Mouse (Mus musculus) cerebellum, postnatal 36 days (tissue): Measurements from ENCODE around the gene Lrrc15.

Experiments
- DNase-seq, 2 experiments: peaks; one replicate each; pipeline ENCODE4 v3.0.0; 2021 to 2022; ENCODE audit warnings: mixed read lengths in 2 of 2

Gene Lrrc15

GRCm38 (mm10) chr16:30282844-30283495 lies at the start of gene Lrrc15:
TSS of gene Lrrc15 (minus strand) at chr16:30283256.
- no peak for DNase-seq

DNA sequence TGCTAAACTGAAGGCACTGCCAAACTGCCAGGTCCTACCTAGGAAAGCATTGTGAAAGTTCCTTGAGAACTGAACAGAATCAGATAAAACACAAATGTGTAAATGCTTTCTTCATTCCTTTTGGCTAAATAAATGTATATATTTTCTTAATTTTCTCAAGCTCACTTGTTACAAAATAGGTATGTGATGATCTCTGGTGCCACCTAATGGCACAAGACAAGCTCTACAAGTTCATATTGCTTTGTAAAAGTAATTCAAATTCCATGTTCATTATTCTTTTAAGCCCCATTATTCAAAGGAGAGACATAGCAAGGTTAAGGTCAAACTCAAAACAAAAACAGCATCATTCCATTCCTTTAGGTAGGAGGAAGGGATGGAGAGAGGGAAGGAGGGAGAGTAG lies 31.2 kb upstream of the Lrrc15 start:
- no peak for DNase-seq

- DNase-seq = no peak
Observed at GRCm38 (mm10) chr16:30310647-30311046, 27.6 kb upstream of the Lrrc15 start, which contains the start of gene Gp5. TSS of gene Gp5 (minus strand) at chr16:30310779.

GRCm38 (mm10) chr16:30310171-30310515 lies 27.1 kb upstream of the Lrrc15 start:
- DNase-seq = no peak

GRCm38 (mm10) chr16:30309395-30310170 lies 26.5 kb upstream of the Lrrc15 start:
- DNase-seq = peak in 1 of 2 experiments; percentile 14

GRCm38 (mm10) chr16:30308616-30309394 lies 25.7 kb upstream of the Lrrc15 start:
- DNase-seq = peak; percentile 62 to 75

- peak in 1 of 2 experiments; percentile 40 for DNase-seq
Observed at GRCm38 (mm10) chr16:30307961-30308615, 25.0 kb upstream of the Lrrc15 start.

DNA sequence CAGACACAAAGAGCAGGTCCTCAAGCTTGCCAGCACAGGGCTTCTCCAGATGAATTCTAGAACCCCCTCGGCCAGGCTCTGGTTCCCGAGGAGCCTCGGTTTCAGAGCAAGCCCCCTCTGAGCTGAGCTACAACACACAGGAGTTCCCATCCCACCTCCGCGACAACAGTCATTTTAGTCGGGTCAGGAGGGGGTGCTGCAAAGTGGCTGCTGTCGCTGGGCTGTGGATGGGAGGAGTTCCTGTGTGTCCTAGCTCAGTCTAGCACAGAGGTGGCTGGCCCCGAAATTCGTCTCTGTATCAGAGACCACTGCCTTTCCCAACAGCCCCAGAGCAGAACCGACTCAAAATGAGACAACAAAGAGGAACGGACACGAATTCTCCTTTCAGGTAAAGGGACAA lies 24.2 kb upstream of the Lrrc15 start:
- DNase-seq = no peak

- DNase-seq = no peak
Observed at GRCm38 (mm10) chr16:30306102-30306501, 23.0 kb upstream of the Lrrc15 start.

DNA sequence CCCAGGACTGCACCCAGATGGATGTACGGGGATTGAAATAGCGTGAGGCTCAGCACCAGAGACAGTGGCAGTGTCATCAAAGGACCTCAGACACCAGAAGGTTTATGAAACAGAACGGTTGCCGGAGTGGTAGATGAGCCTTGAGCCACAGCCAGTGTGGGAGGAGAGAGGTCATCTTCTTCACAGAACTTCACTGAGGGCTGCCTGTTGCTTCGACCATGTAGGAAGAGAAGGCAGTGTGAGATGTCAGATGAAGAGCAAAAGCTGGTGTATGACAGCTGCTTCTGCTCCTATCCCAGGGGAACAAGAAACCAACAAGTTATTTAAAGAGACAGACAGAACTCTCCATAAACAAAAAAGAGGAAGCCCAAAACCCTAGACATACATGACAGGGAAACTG lies 21.2 kb upstream of the Lrrc15 start:
- DNase-seq = no peak

DNA sequence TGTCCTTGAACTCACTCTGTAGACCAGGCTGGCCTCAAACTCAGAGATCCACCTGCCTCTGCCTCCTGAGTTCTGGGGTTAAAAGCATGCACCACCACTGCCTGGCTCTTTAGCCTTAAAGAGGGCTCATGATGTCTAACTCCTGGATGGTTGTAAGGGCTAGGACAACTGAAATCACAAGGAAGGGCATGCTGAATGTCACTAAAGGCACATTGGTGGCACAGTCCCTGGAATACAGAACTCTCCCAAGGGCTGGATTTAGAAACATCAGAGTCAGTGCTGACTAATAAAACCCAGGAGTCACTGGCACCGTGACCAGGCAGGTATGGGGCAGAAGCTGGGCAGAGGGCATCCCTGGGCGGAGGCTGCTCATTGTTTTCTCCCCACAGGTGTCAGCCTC lies 20.4 kb upstream of the Lrrc15 start:
- DNase-seq = no peak

GRCm38 (mm10) chr16:30302686-30303085 lies 19.6 kb upstream of the Lrrc15 start:
- no peak for DNase-seq

GRCm38 (mm10) chr16:30299711-30300277 lies 16.7 kb upstream of the Lrrc15 start:
- no peak for DNase-seq

GRCm38 (mm10) chr16:30297450-30297849 lies 14.4 kb upstream of the Lrrc15 start:
- DNase-seq = no peak

- no peak for DNase-seq
Observed at GRCm38 (mm10) chr16:30296601-30297275, 13.7 kb upstream of the Lrrc15 start.

DNA sequence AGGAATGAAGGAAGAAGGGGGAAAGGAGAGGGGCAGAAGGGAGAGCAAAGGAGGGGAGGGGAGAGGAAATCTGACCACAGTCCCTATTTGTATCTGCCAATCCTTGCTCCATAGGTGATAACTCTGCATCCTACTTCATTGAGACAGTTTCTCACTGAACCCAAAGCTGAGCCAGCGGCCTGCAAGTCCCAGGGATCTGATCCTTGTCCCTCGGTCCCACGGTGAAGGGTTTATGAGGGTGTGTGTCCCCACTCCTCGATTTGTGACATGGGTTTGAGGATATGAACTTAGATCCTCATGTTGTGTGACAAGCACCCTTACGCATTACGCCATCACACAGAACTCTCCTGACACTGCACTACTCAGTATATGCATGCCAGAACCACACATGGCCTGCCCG lies 12.1 kb upstream of the Lrrc15 start:
- DNase-seq = no peak

DNA sequence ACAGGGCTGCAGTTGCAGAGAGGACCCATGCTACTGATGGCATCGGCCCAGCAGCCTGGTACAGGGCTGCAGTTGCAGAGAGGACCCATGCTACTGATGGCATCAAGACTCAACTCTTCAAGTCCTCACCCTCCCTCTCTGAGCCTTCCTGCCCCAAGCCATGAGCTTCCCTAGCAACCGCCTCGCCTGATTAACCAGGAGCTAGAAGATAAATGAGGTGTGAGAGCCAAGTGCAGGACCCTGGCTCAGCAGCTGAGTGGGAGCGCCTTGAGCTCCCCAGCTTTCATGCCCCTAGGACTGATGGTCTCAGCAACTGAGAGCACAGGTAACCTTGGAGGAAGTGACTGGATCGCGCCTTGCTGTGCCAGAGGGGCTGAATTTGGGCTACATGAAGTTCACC lies 7.4 kb upstream of the Lrrc15 start:
- DNase-seq = no peak

DNA sequence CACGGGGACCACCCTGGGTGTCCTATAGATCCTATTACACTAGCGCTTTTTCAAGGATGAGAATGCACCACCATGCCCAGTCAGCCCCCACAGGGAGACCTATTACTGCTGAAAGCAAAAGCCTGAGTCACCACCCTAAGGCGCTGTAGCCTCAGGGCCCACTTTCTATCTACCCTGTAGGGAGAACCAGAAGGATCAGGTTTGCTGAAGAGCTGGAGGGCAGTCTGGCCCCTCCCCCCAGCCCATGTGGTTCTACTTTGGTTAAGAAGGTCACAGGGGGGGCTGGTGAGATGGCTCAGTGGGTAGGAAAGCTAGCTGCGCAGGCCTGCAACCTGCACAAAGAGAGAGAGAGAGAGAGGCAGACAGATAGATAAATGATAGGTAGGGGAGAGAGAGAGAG lies 2.6 kb upstream of the Lrrc15 start:
- no peak for DNase-seq

DNA sequence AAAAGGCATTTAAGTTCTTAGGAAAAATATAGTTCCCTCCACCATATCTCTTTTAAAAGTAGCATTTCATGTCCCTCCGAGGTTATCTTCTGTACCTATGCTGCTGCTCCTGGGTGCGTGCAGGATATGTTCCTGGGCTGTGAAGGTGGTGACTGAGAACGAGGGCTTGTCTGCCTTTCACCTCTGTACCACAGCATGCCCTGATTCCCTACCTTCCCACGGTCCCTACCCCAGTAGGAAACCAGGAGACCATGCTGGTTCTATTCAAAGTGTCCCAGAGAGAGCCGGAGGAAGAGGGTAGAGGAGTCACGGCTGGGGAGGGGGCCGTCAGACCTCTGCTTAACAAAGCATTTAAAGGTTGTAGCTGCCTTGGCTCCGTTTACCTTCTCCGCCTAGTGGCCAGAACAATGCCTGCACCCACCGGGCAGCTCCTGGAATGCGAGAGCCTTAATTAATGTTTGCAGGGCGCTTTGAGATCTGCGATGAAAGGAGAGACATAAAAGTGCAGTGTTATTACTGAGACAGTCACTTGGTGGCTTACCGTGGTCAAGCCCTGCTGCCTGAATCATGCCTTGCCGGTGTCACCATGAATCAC lies 784 bp upstream of the Lrrc15 start:
- peak; percentile 33 to 40 for DNase-seq

DNA sequence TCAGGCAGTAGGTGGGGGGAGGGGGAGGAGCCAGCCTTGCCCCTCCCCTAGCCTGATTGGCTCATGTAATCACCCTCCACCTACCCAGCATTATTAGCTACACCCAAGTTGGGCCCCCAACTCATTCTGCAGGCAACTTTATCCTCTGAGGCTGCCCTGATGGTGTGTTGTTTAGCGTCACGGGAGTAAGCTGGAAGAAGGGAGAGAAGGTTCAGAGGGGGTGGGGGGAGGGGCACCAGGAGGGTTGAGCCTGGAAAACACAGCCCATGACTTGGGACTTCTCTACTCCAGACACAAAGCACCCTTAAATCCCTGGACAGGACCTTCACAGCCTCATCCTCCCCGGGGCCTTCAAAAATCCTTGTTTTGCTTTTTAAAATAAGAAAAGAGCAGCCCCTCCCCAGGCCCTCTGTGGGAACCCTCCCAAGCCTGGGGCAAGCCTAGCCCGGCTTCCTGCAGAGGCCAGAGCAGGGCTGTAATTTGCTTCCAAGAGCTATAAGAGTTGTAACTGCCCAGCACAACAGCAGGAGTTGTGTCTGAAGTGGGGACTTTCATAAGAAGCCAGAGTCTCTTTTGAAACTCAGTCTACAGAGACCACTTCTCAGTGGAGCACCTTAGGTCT lies 2.3 kb downstream of the Lrrc15 start:
- DNase-seq = no peak

DNA sequence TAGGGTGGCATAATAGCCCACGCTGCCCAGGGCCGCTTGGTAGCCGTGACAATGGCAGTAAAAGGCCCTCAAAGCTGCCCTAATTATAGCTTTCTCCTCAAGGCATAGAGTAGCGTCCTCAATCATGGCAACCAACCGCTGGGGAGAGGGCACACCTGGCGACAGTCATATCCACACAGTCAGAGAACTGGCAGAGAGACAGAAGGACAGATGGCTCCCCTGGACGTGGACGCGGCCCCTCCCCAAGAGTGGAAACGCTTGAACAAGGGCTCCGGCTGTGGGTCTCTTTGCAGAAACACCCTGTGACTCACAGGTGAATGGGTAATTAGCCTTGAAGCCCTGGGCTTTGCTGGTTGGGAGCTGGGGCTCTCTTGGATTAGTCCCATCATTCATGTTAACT lies 4.7 kb downstream of the Lrrc15 start:
- DNase-seq = no peak
